Mouse (Mus musculus): Measurements from ENCODE around the gene Ahcyl2. TPM values are rescaled to one million over a fixed set of nuclear protein-coding genes. Genes with fewer than 3 reads are reported as not detected.

The Ahcyl2 gene
- polyA plus RNA-seq, 1 experiment from 2014 or later = 24.2 TPM

DNA sequence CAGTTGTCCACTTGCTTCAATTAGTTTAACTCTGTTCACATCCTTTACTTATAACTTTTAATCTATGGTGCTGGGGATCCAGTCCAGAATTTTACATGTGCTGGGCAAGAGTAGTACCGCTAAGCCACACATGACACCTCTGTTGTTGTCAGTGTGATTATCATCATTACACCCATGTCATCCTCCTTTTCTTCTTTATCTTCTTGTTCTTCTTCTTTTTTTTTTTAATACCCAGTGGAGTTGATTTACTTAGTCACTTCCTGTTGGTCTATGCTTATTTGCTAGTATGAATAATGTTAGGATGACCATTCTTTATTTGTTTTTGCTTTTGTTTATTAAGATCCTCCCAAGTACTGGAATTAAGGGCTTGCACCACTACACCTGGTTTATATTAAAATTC, 133.6 kb downstream of the Ahcyl2 start:
- Histone ChIP-seq H3K27ac (no peak overlapping the region), H3K36me3 (replicated peaks; ENCODE audit: control insufficient read depth, insufficient read depth) (peaks cover 28% of the 10 kb centered on the region), H3K9me3 (ENCODE audit: control insufficient read depth, low read length) (no peaks in the 10 kb centered on the region), H3K9ac (no peak overlapping the region), H3K27me3 (ENCODE audit: control insufficient read depth, insufficient read depth, low read length) (no peaks in the 10 kb centered on the region), H3K4me1 (replicated peaks; ENCODE audit: control insufficient read depth, insufficient read depth, low read length) (no peaks in the 10 kb centered on the region), H3K4me3 (replicated peaks; ENCODE audit: low read length) (no peak overlapping the region), H3K4me2 (replicated peaks) (no peak overlapping the region)
- WGBS = 100% methylated on average over 1 of the region's 1 CpGs
- no peak for ATAC-seq (ENCODE audit: low FRiP score)
- DNase-seq (ENCODE audit: low spot score) = no peak

DNA sequence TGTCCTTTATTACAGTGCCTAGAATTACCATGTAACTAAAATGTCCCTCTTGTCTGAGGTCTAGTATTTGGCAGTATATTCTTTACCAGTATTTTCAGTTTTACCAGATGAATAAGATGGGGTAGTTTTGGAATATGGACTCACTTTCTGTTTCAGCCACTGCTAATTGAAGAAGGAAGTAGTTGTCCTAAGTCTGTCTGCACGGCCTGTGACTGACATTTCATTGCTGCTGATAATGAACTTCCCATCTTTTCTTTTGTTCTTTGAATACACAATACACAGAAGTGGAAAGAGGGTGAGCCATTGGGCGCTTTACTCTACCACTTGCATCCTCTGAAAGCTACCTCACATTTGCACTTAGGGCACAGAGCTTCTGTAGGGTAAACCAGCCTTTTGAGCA, 134.4 kb downstream of the Ahcyl2 start:
- ATAC-seq (ENCODE audit: low FRiP score) (no peak), DNase-seq (ENCODE audit: low spot score) (no peak)
- 83% methylated on average over 2 of the region's 2 CpGs for WGBS
- Histone ChIP-seq H3K27me3 (ENCODE audit: control insufficient read depth, insufficient read depth, low read length) (no peaks in the 10 kb centered on the region), H3K4me1 (replicated peaks; ENCODE audit: control insufficient read depth, insufficient read depth, low read length) (no peaks in the 10 kb centered on the region), H3K4me3 (replicated peaks; ENCODE audit: low read length) (no peak overlapping the region), H3K4me2 (replicated peaks) (no peak overlapping the region), H3K9me3 (ENCODE audit: control insufficient read depth, low read length) (no peaks in the 10 kb centered on the region), H3K27ac (no peak overlapping the region), H3K36me3 (replicated peaks; ENCODE audit: control insufficient read depth, insufficient read depth) (peaks cover 20% of the 10 kb centered on the region), H3K9ac (no peak overlapping the region)

DNA sequence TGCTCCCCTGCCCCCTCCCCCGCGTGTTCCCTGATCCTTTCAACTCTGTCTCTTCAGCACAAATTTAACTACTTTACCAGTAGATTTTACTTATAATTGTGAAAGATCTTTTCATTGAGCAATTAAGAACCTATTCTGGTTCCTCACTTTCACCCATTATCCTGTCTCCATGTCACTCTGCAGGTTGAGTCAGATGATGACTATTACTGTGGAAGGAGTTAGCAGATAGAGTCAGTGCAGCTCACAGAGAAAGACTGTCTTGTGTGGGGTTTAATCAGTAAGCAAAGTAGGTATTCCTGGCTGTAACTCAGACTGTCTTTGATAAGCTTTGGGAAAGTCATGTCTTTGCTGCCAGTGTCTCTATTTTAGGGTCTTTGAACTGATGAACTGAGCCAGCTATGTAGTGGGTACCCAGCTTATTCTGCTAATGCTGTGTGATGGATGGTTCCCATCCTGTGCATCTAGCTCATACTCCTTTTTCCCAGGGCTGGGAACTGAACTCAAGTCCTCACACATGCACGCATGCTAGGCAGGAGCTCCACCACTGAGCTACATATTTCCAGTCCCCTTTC, 135.6 kb downstream of the Ahcyl2 start:
- 98% methylated on average over 3 of the region's 3 CpGs for WGBS
- H3K27me3 ChIP-seq (ENCODE audit: control insufficient read depth, insufficient read depth, low read length) = no peaks in the 10 kb centered on the region
- ATAC-seq (ENCODE audit: low FRiP score) (no peak), DNase-seq (ENCODE audit: low spot score) (no peak)
- no peaks in the 10 kb centered on the region for H3K9me3 ChIP-seq (ENCODE audit: control insufficient read depth, low read length)
- H3K36me3 ChIP-seq (replicated peaks; ENCODE audit: control insufficient read depth, insufficient read depth) = peaks cover 17% of the 10 kb centered on the region; the same call in 1 of the 2 replicates
- H3K4me1 ChIP-seq (replicated peaks; ENCODE audit: control insufficient read depth, insufficient read depth, low read length) = no peaks in the 10 kb centered on the region
- H3K4me2 ChIP-seq (replicated peaks) = no peak overlapping the region
- no peak overlapping the region for H3K4me3 ChIP-seq (replicated peaks; ENCODE audit: low read length)
- H3K9ac ChIP-seq = no peak overlapping the region
- no peak overlapping the region for H3K27ac ChIP-seq

DNA sequence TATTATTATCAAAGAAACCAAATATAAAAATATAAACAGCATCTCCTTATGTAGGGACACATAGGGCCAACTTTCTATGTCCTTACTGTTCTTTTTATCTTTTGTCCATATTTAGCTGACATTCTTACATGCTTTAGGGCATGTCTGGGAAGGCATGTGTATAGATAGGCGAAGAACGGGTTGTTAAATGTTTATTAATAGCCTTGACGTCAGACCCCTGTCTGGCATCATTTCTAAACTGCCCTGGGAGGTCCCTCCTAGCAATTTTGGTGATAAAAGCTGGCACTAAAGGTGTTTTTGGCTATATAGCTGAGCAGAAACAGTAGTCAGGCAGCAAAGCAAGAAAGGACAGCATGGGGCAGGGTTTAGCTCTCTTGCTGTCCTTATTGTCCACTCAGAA, 136.5 kb downstream of the Ahcyl2 start:
- Histone ChIP-seq H3K27me3 (ENCODE audit: control insufficient read depth, insufficient read depth, low read length) (no peaks in the 10 kb centered on the region), H3K9ac (no peak overlapping the region), H3K4me2 (replicated peaks) (no peak overlapping the region), H3K36me3 (replicated peaks; ENCODE audit: control insufficient read depth, insufficient read depth) (peaks cover 21% of the 10 kb centered on the region), H3K27ac (no peak overlapping the region), H3K4me1 (replicated peaks; ENCODE audit: control insufficient read depth, insufficient read depth, low read length) (no peaks in the 10 kb centered on the region), H3K4me3 (replicated peaks; ENCODE audit: low read length) (no peak overlapping the region), H3K9me3 (ENCODE audit: control insufficient read depth, low read length) (no peaks in the 10 kb centered on the region)
- DNase-seq (ENCODE audit: low spot score) (no peak), ATAC-seq (ENCODE audit: low FRiP score) (no peak)
- WGBS = 79% methylated on average over 3 of the region's 3 CpGs

DNA sequence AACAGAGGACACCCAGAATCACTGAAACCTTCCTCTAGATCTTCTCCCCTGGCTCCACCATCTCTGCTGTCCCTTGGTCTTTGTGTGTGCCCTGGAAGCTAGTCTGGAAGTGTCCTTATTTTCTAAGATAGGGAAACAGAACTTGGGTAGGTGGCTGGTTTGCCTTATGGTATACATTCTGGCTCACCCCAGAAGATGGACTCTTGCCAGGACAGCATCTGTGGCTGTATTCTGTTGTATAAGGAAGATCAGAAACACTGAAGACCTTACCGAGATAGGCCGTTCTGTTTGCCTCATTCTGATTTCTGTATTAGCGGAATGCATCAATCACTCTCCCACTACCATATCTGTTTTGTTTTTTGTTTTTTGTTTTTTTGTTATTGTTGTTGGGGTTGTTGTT, 142.8 kb downstream of the Ahcyl2 start:
- H3K9ac ChIP-seq = no peak overlapping the region
- no peaks in the 10 kb centered on the region for H3K9me3 ChIP-seq (ENCODE audit: control insufficient read depth, low read length)
- no peaks in the 10 kb centered on the region for H3K4me1 ChIP-seq (replicated peaks; ENCODE audit: control insufficient read depth, insufficient read depth, low read length)
- no peak overlapping the region for H3K4me2 ChIP-seq (replicated peaks)
- H3K4me3 ChIP-seq (replicated peaks; ENCODE audit: low read length) = no peak overlapping the region
- H3K27ac ChIP-seq = no peak overlapping the region
- no peak for ATAC-seq (ENCODE audit: low FRiP score)
- H3K27me3 ChIP-seq (ENCODE audit: control insufficient read depth, insufficient read depth, low read length) = no peaks in the 10 kb centered on the region
- WGBS = 85% methylated on average over 3 of the region's 3 CpGs
- H3K36me3 ChIP-seq (replicated peaks; ENCODE audit: control insufficient read depth, insufficient read depth) = peaks cover 27% of the 10 kb centered on the region
- no peak for DNase-seq (ENCODE audit: low spot score)

DNA sequence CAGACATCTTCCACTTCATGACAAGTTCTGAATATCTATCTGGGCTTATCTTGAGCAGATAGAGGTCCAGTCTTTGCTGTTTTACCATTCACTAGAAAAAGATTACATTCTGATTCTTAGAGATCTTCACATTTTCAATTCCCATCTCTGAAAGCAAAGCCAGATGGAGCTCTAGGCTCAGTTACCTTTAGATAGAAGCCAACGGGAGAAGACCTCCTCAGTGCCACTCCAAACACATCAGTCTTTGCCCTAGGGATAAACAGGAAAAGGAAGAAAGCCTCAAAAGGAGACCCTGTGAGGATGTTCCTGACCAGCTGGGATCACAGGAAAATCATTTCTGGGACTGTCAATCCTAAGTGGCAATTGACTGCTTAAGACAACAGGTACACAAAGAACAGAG, 145.9 kb downstream of the Ahcyl2 start:
- WGBS = 40% methylated on average over 1 of the region's 1 CpGs
- ATAC-seq (ENCODE audit: low FRiP score) = no peak
- DNase-seq (ENCODE audit: low spot score) = no peak
- no peak overlapping the region for H3K4me3 ChIP-seq (replicated peaks; ENCODE audit: low read length)
- peaks cover 9% of the 10 kb centered on the region for H3K4me1 ChIP-seq (replicated peaks; ENCODE audit: control insufficient read depth, insufficient read depth, low read length)
- H3K4me2 ChIP-seq (replicated peaks) = no peak overlapping the region
- no peaks in the 10 kb centered on the region for H3K9me3 ChIP-seq (ENCODE audit: control insufficient read depth, low read length)
- no peak overlapping the region for H3K9ac ChIP-seq
- no peak overlapping the region for H3K27ac ChIP-seq
- peaks cover 17% of the 10 kb centered on the region for H3K27me3 ChIP-seq (ENCODE audit: control insufficient read depth, insufficient read depth, low read length)
- H3K36me3 ChIP-seq (replicated peaks; ENCODE audit: control insufficient read depth, insufficient read depth) = peaks cover 21% of the 10 kb centered on the region

DNA sequence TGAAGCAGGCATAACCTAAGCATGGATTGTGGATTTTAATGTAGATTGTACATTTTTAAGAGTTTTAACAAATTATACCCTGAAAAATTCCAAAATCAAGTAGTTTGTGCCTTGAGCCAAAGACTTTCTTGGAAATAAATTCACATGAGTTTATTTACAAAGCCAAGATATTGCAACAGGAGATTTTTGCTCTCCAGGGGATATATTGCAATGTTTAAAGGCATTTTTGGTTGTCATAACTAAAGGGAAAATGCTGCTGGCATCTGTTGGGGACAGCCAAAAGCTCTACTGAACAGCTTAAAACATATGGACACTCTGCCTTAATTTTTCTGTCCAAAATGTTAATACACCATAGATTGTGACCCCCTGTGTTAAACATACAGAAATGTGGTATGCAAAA, 146.3 kb downstream of the Ahcyl2 start:
- Histone ChIP-seq H3K4me2 (replicated peaks) (no peak overlapping the region), H3K36me3 (replicated peaks; ENCODE audit: control insufficient read depth, insufficient read depth) (peaks cover 16% of the 10 kb centered on the region)
- ATAC-seq (ENCODE audit: low FRiP score) = no peak

DNA sequence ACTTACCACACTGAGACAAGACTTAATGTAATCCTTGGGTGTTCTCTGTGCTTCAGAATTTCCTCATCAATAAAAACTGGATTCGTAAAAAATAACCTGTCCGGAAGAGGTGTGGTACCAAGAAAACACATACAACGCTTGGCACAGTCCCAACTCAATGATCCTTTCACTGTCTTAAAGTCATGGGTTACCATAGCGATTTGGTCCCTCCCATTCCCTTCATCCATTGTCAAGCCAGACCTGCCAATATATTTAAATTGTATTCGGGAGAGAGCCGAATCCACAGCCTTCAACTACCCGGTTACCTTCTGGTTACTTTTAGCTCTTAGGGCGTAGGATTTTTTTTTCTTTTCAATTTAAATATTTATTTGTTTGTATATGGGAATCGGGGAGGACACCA, 148.0 kb downstream of the Ahcyl2 start:
- DNase-seq (ENCODE audit: low spot score) (no peak), ATAC-seq (ENCODE audit: low FRiP score) (no peak)
- H3K4me3 ChIP-seq (replicated peaks; ENCODE audit: low read length) = peak overlapping the region; percentile 82
- 36% methylated on average over 9 of the region's 9 CpGs for WGBS
- no peak overlapping the region for H3K27ac ChIP-seq
- H3K36me3 ChIP-seq (replicated peaks; ENCODE audit: control insufficient read depth, insufficient read depth) = 0 out of 2 replicates have a peak, but pooled peaks cover 7% of the 10 kb centered on the region
- peaks cover 23% of the 10 kb centered on the region for H3K27me3 ChIP-seq (ENCODE audit: control insufficient read depth, insufficient read depth, low read length)
- no peak overlapping the region for H3K9ac ChIP-seq
- H3K9me3 ChIP-seq (ENCODE audit: control insufficient read depth, low read length) = no peaks in the 10 kb centered on the region
- H3K4me1 ChIP-seq (replicated peaks; ENCODE audit: control insufficient read depth, insufficient read depth, low read length) = peaks cover 9% of the 10 kb centered on the region
- H3K4me2 ChIP-seq (replicated peaks) = no peak overlapping the region

More for the DNA sequence above, 146.3 kb downstream of the Ahcyl2 start:
- DNase-seq (ENCODE audit: low spot score) = no peak
- Histone ChIP-seq H3K27ac (no peak overlapping the region), H3K9ac (no peak overlapping the region), H3K27me3 (ENCODE audit: control insufficient read depth, insufficient read depth, low read length) (peaks cover 22% of the 10 kb centered on the region), H3K9me3 (ENCODE audit: control insufficient read depth, low read length) (no peaks in the 10 kb centered on the region), H3K4me3 (replicated peaks; ENCODE audit: low read length) (no peak overlapping the region), H3K4me1 (replicated peaks; ENCODE audit: control insufficient read depth, insufficient read depth, low read length) (peaks cover 9% of the 10 kb centered on the region)

DNA sequence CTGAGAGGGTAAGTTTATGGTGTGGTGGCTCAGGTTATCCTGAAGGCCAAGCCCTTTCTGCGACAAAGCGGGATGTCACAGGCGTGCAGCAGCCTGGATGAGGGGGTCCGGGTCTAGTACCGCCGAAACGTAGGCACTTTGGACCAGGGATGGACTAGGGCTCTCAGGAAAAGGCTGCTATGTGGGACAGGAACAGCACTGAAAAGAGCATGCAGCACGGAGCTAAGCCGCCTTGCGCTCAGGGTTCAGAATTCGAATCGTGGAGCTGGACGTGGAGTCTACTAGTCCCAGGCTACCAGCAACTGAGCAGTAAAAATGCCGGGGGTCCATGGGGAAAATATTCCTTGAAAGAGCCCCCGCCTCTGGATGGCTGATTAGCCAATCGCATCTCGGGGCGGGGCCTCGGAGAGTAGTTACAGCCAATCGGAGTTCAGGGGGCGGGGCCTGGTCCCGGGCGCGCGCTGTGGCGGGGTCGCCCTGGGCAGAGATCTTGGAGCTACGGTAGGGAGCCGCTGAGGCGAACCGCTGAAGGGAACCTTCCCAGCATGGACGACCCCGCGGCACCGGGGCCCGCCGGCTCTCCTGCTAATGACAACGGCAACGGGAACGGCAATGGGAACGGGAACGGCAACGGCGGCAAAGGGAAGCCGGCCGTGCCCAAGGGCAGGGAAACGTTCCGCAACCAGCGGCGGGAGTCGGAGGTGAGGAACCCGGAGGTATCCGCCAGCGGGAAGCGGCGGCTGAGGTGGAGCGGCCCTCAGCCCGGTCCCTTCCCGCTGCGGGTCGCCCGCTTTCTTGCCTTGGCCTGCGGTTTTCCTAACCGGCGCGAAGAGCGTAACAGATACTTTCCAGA, 148.9 kb downstream of the Ahcyl2 start, which contains the start of gene Strip2:
TSS of gene Strip2 (plus strand) at position 483 of the 853 bp plus-strand sequence.
- peak; percentile 99 for ATAC-seq (ENCODE audit: low FRiP score)
- peaks cover 23% of the 10 kb centered on the region for H3K27me3 ChIP-seq (ENCODE audit: control insufficient read depth, insufficient read depth, low read length)

More for the DNA sequence above, 148.9 kb downstream of the Ahcyl2 start, which contains the start of gene Strip2:
- peaks cover 9% of the 10 kb centered on the region for H3K4me1 ChIP-seq (replicated peaks; ENCODE audit: control insufficient read depth, insufficient read depth, low read length)
- peak; percentile 92 for DNase-seq (ENCODE audit: low spot score)
- no peak within 1 kb of the TSS for H3K27ac ChIP-seq
- peak within 1 kb of the TSS; percentile 80 for H3K4me2 ChIP-seq (replicated peaks)
- H3K36me3 ChIP-seq (replicated peaks; ENCODE audit: control insufficient read depth, insufficient read depth) = no peaks in the 10 kb centered on the region
- peak within 1 kb of the TSS; percentile 69 for H3K9ac ChIP-seq
- H3K4me3 ChIP-seq (replicated peaks; ENCODE audit: low read length) = peak within 1 kb of the TSS; percentile 82
- no peaks in the 10 kb centered on the region for H3K9me3 ChIP-seq (ENCODE audit: control insufficient read depth, low read length)
- WGBS = under 1% methylated on average over 66 of the region's 67 CpGs

All from hindbrain, embryonic 14.5 days (tissue).